Mouse (Mus musculus) frontal cortex, adult (tissue): Measurements from ENCODE around the gene Rbfox3.

Source experiments
- ATAC-seq: cut with Nextera tagmentation; 2 replicates; pipeline ENCODE4 v1.9.2; 2017; ENCODE audit warnings: mild to moderate bottlenecking, moderate library complexity, mixed read lengths; ENCODE audit not compliant: low TSS enrichment

The Rbfox3 gene

DNA sequence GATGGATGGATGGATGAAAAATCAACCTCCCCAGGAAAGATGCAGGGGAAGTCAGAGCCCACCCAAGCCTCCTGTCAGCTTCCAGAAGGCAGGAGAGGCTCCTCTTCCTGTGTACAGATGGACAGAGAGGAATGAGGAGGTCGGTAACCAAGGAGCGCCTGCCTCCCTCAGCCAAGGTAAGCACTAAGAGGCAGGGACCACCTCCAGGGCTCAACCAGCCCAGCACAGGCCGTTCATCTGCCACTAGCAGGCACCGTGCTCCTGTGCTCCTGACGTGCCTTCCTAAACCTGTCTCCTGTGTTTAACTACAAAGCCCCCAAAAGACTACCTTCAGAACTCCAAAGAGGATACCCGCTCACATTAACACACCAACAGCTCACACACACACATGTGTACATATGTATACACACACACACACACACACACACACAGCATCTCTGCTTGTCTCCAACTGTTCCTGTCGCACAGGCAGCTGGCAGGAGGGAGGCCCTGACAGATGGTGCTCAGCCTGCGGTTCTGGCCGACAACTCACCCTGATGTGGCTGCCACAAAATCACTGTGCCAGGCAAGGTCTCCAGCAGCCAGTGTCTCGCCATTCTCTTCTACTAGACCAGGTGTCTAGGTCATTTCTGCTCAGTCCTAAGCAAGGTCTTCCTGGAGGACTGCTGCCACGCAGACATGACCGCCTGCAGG, 151.0 kb downstream of the Rbfox3 start:
- ATAC-seq, result peak; percentile 21; the same call in 1 of the 2 replicates

DNA sequence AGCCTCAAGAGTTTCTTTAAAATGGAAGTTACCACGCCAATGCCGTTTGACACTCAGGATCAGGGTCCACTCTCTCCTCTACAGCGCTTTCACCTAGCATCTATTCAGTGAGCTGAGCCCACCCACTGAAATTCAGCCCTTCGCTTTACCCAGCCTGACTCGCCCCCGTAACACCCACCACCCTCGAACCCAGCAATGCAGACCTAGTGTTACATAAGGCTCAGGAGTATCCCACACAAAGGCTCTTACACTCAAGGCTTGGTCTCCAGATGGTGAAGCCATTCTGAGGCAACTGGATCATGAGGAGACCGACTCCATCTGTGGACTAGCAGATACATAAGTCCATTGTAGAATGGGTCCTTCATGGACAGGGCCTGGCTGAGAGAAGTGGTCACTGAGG, 152.2 kb downstream of the Rbfox3 start:
- peak; percentile 25 for ATAC-seq

- ATAC-seq, result peak; percentile 14; the same call in 1 of the 2 replicates
Measured at GRCm38 (mm10) chr11:118758277-118758990, 153.0 kb downstream of the Rbfox3 start.

DNA sequence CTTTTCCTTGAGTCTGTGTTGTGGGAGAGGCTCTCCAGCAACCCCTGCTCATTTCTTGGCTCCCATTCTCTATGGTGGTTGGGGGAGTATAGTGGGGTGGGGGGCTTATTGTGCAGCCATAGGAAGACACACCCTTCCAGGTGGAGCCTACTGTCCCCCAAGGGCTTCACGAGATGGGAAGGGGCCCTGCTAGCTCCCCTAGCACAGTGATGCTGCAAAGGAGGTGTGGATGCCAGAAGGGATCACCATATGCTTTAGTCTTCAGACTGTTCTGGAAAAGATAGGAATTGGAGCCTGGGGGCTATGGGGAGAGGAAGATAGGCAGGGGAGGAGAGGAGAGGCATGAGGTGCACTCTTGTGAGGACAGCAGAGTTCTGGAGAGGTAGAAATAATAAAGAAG, 153.9 kb downstream of the Rbfox3 start:
- no peak for ATAC-seq

DNA sequence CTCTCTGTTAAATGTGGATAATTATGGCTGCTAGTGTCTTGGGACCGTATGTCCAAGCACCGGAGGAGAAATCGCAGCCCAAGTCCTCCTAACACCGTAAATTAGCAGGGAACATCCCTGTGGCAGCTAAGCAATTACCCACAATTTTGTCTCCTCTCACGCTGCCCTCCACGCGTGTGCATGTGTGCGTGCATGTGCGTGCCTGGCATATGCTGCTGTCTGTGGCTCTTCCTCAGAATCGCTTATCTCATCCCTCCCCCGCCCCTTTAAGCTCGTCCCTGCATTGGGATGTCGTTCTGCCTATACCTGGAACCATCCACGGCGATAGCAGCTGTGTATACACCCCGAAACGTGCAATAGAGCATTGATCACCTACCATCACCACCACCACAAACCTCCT, 156.4 kb downstream of the Rbfox3 start:
- peak; percentile 17 for ATAC-seq

DNA sequence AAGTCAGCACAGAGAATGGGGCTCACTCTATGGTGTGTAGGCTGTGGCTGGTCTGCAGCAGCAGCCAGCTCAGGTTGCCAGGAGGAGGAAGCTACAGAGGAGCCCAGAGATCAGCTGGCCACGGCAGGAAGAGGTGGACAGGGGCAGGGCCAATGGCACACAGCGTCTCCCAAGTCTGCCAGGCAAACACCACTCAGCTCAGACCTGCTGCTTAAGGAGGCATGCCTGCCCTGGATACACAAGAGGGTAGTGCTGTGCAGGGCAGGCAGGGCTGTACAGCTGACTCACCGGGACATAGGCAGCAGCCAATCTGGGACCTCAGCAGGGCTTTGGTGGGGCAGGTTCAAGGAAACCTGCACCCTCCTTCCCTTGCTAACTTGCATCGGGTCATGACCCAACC, 156.9 kb downstream of the Rbfox3 start:
- ATAC-seq, result no peak

- ATAC-seq, result no peak
Measured at GRCm38 (mm10) chr11:118751879-118752616, 159.3 kb downstream of the Rbfox3 start.

DNA sequence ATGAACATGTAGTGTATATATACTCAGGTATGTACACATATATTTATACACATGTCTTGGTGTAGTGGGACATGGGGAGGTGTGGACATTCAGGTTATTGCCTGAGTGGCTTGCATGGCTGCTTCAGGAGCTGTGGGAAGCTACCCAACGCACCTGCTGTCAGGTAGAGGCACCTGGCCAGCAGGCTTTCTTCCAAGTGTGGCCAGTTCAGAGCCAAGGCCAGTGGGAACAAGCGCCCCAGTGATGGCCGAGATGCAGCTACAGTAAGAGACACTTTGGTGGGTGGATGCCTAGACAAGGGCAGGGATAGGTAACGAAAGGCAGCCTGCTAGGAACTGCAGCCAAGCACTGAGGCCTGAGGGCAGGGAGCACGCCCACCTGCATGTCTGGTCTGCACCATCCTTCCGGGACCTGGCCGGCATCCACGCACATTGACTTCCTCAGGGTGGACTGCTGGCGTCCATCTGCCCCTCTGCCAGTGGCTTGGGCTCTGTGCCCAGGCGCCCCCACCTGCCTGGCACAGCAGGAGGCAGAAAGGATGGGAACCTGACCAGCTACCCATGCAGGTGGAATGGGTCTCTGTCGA, 160.6 kb downstream of the Rbfox3 start:
- ATAC-seq, result no peak

DNA sequence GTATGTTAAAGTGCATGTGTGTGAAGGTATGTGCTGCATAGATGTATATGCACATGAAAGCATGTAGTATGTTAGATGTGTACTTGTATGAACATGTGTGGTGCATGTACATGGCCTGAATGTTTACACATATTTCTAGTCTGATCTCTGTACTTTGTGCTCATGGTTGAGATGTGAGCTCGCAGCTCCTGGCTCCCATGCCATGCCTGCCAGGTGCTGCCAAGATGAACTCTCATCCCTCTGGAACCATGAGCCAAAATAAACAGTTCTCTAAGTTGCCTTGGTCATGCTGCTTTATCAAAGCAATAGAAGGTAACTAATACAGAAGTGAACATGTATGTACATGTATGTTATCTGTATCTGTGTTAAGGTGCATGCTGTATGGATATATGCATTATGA, 161.9 kb downstream of the Rbfox3 start:
- ATAC-seq, result no peak

DNA sequence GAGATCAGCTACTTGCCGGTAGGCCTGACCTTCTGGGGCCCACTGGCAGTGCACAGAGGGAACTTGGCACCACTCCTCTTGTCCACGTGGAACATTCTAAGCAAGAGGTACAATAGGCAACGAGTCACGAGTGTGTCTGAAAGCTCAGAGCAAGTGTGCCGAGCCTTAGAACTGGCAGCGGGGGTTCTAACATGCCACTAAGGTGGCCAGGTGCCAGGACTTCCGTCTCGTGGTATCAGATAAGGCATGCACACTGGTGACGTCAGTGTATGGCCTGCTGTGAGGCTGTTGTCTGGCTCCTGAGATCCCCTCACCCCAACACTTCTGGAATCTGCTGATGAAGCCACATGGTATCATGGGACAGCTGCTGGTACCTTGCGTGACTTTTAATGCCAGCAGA, 162.8 kb downstream of the Rbfox3 start:
- no peak for ATAC-seq

DNA sequence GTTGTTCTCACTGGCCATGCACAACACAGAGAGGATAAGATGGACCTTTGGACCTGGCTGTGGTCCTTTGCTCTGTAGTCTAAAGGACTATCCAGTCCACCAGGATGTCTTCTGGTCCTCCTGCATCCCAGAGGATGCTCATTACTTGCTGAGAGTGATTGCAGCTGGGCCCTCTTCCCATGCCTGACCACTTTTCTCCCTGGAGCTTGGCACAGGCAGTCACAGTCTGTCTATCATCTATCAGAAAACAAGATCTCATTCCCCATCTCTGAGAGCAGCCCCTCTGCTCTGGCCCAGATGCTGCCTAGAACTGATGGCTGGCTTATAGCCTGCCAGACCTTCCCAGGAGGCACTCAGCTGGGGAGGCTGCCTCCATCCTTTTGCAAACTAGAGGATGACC, 166.1 kb downstream of the Rbfox3 start:
- no peak for ATAC-seq

GRCm38 (mm10) chr11:118744782-118745181, 166.6 kb downstream of the Rbfox3 start:
- peak; percentile 30; the same call in 1 of the 2 replicates for ATAC-seq

DNA sequence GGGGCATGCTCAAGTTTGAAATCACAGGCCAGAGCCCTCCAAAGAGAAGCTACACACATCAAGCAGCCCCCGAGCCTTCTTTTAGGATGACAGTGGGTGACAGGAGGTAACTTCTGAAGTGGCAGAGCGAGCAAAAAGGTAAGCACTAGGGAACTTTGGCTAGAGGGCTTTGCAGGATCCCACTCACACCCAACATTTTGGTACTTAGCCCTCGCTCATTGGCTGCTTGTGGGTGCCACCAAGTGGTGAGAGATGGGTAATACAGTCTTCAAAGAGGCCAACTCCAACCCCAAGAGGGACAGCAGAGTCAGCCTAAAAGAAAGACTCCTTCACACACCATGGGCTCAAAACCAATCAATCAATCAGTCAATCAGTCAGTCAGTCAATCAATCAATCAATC, 168.6 kb downstream of the Rbfox3 start:
- no peak for ATAC-seq

- no peak for ATAC-seq
Measured at GRCm38 (mm10) chr11:118741262-118741661, 170.1 kb downstream of the Rbfox3 start.

GRCm38 (mm10) chr11:118740001-118740400, 171.4 kb downstream of the Rbfox3 start:
- no peak for ATAC-seq

DNA sequence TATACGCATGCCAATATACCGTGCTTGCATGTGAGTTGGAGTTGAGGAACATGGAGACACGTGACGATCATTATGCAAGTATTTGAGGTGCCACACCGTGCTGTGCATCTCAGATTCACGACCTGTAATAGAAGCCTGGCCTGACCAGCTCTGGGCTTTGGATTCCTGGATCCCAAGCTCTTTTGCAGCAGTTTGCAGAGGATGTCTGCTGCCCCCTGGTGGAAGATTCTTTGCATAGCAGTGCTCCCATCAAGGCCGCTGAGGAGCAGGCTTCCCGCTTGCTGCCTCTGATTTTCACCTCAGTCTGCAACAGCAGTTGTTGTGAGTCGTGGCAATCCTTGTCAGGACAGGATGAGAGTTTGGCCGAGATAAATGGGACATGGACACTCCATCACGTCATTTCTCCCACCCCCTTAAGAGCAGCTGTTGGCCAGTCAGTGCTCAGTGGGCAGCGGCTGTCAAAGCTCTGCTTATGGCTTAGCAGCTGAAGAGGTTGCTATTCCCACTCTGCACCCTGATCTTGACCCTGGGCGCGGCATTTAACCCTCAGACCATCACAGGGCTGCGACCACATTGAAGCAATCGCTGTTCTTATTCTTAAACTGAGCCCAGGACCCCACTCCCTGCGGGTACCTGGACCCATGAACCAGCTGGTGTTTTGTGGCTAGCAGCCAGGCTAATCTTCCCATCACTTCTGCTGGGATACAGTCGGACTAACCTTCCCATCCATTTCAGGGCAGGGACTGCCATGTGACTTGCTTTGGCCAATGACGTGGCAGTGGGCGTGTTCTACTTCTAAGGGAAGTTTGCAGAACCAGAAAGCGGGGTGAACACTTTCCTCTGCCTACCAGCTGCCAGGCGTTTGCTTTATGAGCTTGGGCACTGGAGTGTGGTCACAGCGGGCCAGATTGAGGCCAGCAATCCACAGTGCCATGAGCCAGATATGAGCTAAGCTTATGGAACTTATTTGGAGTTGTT, 172.3 kb downstream of the Rbfox3 start:
- ATAC-seq, result peak; percentile 67

DNA sequence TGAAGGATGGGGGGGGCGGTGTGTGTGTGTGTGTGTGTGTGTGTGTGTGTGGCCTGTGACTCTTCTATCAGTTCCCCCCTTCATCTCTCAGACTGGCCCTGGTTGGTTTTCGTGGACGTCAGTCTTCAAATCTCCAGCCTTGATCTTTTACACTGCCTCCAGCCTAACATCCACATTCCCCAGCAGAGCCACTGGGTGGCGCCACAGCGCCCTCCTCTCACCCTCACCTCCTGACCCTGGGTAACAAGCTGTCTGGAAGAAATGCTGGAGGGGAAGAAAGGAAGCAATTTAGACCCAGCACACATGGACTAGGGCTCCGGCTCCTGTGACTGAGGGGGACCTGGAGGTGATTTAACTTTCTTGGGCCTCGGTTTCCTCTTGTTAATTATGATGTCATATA, 173.1 kb downstream of the Rbfox3 start:
- no peak for ATAC-seq

DNA sequence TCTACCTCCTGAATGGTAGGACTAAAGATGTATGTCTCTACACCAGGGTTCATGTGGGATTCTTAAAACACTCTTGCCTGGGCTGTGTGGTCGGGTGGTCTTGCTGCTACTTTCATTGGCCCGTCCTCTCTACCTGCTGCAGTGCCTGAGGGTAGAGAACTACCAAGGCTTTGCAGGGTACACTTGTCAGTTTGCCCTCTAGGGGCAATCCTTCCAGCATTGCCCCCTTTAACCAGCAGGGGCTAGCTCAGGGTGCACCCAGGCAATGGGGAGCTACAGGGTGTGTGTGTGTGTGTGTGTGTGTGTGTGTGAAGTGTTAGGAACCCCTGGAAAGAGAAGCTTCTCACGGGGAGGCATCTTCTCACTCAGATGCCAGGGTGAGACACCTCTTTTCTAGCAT, 173.6 kb downstream of the Rbfox3 start:
- no peak for ATAC-seq

GRCm38 (mm10) chr11:118736993-118737392, 174.4 kb downstream of the Rbfox3 start:
- ATAC-seq, result no peak

GRCm38 (mm10) chr11:118731655-118732054, 179.7 kb downstream of the Rbfox3 start:
- ATAC-seq, result no peak

DNA sequence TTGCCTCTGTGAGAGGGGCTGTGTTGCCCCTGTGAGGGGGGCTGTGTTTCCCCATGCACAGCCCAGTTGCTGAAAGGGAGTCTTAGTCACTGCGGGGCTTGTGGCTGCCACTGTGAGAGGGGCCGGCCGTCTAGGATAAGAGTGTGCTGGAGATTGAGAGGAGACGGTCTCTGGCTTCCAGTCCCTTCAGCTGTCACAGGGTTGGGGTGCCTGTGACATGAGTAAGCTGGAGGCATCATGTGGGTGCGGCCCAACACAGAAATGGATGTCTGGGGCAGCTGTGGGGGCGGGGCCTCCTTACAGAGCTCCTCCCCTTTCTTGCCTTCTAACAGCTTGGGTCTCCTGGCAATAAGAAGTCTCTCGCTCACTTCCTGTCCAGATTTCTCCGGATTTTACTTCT, 182.0 kb downstream of the Rbfox3 start:
- no peak for ATAC-seq
